Mouse (Mus musculus) liver, embryonic 14.5 days (tissue): Measurements from ENCODE around the gene Ddx20.

ENCODE experiments used
- CTCF ChIP-seq: IDR thresholded peaks from 2 replicates; pipeline ENCODE4 v1.5.1; 2016; ENCODE audit warnings: antibody characterized with exemption, low read depth, control low read depth
- EP300 ChIP-seq: IDR thresholded peaks from 2 replicates; pipeline ENCODE4 v1.6.1; 2016; ENCODE audit warnings: antibody characterized with exemption, low read depth

DNA sequence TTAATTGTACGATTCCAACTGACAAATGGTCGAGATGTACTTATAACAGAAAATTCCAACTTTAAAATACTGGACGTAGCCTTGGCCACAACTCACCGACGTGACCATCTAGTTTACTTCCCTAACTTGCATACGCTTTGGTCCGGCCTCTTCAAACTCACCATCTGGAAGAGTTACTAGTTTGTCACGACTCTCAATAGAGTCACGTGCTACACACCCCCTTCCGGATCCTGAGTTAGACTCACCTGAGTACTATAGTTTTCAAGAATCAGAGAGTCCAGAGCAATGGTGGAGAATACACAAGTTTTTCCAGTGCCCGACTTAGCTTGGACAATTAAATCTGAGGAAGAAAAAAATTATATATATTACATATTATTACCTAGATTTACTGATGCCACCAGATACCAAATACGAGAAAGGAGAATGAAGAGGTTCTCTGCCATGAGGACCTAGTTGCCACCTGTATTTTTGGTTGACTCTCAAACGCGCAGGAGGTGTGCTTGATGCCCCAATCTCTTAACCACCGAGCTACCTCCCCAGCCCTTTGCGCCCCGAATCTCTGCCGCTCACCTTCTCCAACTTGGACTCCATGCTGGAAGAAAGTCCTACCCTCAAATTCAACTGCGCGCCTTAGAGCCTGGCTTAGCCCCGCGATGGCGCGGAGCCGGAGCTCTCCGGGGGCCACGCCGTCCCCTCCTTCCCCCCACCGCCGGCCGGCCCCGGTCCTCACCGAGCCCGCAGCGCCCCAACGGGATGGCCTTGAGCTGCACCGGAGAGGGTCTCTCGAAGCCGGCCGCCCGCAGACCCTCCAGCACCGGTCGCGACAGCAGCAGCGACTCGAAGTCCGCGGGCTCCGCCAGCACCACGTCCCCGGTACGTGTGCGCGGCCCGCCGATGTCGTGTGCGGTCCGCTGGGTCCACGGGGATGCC, 715 bp downstream of the Ddx20 start:
- TF ChIP-seq CTCF (no peak), EP300 (no peak)
